Mouse (Mus musculus): ENCODE measurements around the gene Spred3.

GRCm38 (mm10) chr7:29122821-29123220 lies 47.4 kb downstream of the Spred3 start:
- no peak for TF ChIP-seq GATA1 (IDR thresholded peaks at IDR 0.05; ENCODE audit: borderline replicate concordance, low read length)
- TF ChIP-seq FLI1 (IDR thresholded peaks at IDR 0.05; ENCODE audit: low read length): no peak

Measured in megakaryocyte, embryonic 14.5 days (primary cell).